Mouse (Mus musculus): ENCODE results near the gene Fibcd1.

GRCm38 (mm10) chr2:31868538-31869164 is 22.8 kb upstream of the Fibcd1 start:
- TF ChIP-seq CTCF (IDR thresholded peaks at IDR 0.05; ENCODE audit: borderline replicate concordance, insufficient read depth, low read depth, low read length) (no peak), POLR2A (IDR thresholded peaks at IDR 0.05; ENCODE audit: borderline replicate concordance, insufficient read depth, low read length) (no peak)

Data from cerebellum, adult 2 months (tissue).